Mouse (Mus musculus) megakaryocyte, adult 5-6 weeks (primary cell): ENCODE results near the gene Dkk2. TPM values are rescaled to one million over a fixed set of nuclear protein-coding genes. Genes with fewer than 3 reads are reported as not detected.

Experiments used
- ATAC-seq: 2 replicates; pipeline ENCODE4 v1.8.0; 2016; ENCODE audit warnings: mild to moderate bottlenecking, inconsistent platforms; ENCODE audit not compliant: poor library complexity, severe bottlenecking
- total RNA-seq, 2 experiments: library from RNA; stranded (forward) in 1 of 2; stranded (reverse) in 1 of 2; fragments of 153-499, 151-499 nt in 1 of 2; fragments of 221-1000, 200-1000 nt in 1 of 2; gene quantifications; 2 replicates each; pipeline versions ENCODE4 v1.2.3 to v1.2.4; 2015 to 2017

Gene Dkk2
- total RNA-seq, 2 experiments from 2014 or later, result not detected

DNA sequence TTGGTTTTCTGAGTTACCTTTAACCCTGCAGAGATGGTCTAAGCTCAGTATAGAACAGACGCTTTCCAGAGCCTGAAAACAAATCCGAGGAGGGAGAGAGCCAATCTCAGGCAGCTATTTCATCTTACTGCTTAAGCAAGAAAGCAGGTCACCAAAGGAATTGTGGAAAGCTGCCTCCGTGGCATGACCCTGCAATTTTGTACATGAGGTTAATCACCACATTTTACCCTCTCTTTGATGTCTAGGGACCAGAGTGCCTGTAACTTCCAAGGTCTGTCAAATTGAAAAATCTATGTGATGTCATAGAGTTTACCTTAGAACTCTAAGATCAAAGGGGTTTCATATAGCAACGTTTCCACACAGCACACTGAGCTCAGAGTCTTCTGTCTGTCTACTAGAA, 37.5 kb downstream of the Dkk2 start:
- ATAC-seq, result no peak

DNA sequence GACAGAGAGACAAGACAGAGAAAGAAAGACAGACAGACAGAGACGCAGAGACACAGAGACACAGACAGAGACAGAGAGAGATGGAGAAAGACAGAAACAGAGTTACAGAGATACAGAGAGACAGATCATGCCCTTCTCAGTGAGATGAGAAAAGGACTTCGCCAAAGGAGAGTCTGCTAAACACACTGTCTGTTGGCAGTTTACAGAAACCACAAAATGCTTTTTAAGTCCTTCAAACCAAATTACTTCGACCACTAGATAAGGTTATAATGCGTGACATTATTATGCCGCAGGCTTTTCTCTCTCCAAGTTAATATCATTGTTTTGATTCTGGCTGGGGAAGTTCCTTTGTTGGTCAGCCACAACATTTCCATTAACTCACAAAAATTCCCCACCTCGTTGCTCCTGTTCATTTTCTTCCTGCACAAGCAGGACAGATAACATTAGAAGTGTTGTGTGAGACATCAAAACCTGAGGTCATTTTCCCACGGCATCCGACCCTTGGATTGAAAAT, 40.2 kb downstream of the Dkk2 start:
- ATAC-seq, result no peak

DNA sequence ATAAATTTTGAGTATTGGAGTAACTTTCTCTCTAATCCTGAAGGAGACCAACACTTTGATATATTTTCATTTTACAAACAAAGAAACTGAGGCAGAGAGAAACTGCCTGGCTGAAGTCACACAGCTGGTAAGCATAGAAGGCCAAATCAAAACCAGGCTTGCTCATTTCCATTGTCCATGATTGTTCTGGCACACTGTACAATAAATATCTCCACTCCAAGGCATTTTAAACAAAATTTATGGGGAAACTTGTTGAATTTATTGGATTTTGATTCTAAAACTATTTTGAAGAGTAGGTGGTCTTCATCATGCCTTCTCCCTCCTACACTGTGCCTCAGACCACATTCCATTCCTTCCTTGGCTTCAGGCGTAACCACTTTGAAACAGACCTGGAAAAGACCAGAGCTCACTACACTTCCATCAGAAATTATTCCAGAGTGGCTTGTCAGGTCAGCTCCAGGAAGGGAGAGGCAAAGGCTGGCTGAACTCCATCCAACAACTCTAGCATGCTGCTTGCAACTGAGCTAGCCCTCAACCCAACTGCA, 44.7 kb downstream of the Dkk2 start:
- no peak for ATAC-seq

DNA sequence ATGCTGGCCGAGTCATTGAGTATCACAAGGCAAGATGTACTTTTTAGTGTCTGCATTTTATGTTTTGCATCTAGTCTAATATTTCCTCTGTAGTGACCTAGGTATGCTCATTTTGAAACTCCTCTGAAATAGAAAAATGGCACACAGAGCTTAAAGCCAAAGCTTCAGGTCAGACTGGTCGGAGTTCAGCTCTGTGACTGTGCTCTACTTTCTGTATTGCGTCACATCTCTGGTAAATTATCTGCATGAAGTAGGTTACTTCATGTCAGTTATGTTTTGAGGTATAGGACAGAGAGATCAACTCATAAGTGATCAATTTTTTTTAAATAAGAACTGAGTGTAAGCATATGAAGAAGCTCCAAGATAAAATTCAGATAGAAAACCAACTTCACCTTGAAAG, 45.7 kb downstream of the Dkk2 start:
- peak; percentile 52 for ATAC-seq

DNA sequence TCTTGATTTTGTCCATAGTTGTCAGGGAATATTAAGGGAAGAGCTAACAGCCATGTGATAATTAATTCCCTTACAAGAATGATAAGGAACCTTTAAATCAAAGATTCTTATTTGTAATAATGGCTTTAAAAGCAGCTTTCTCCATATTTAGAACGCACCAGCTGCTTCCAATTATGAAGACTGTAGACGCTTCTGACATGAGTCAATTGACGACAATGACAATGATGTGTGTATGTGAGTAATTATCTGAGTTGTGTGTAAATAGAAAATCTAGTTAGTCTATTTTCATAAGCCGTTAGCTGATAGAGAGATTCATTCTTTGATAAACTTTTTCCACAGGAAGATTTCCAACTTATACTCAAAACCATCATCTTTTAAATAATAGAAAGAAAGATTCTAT, 46.8 kb downstream of the Dkk2 start:
- no peak for ATAC-seq

DNA sequence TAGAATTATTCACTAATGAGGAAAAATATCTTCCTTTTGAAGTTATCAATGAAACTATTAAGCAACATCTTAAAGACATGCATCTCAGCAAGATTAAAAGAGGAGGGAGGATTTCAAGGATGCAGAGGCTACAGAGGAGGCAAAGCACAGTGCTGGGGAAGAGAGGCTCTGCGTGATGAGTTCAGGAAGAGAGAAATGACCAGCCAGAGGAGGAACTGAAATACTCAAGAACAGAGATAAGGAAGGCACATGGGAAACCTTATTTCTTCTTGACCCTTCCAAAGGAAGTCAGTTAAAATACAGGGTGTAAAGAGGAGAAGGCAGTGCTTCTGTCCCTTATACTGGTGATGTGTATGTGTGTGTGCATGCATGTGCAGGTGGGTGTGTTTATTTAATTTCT, 49.4 kb downstream of the Dkk2 start:
- peak; percentile 53 for ATAC-seq

DNA sequence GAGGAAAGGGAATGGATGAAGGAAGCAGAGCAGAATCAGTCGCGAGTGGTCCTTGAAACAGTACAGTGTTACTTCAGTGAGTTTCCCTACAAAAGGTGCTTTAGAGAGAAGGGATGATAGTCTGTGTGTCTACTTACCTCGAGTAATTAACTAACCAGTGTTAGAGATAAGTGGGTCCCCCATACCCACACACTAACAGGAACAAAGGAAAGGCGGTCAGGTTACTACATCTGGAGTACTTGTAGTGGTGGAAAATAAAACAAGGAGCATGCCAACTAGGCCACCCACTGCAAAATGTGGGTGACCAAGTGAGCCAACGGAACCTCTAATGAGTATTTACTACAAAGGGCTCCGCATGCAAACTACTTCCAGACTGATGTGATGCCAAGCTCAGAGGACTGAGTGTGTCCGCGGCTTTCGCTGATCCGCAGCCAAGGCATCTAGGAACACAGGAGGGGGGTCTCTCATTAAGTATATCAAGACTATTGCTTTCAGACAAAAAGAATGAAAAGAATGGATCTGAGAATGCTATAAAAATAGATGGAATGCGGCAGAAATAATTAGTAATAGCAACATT, 52.8 kb downstream of the Dkk2 start:
- no peak for ATAC-seq

DNA sequence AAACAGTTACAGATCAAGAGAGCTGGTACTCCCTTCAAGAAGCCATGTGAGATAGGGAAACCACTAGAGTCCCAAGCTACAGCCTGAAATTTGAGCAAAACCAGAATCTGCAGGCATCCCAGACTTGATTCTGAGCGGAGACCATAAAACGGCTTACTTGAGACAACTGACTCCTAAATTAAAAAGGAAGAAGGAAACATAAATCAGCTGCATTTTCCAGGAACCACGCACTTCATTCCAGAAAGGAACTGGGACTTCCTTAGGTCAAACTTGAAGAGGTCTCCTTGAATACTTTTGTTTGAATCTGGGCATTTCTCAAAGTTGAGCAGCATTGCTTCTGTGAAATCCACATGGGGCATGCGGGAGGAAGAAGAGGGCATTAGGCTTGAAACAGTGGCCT, 55.9 kb downstream of the Dkk2 start:
- no peak for ATAC-seq

DNA sequence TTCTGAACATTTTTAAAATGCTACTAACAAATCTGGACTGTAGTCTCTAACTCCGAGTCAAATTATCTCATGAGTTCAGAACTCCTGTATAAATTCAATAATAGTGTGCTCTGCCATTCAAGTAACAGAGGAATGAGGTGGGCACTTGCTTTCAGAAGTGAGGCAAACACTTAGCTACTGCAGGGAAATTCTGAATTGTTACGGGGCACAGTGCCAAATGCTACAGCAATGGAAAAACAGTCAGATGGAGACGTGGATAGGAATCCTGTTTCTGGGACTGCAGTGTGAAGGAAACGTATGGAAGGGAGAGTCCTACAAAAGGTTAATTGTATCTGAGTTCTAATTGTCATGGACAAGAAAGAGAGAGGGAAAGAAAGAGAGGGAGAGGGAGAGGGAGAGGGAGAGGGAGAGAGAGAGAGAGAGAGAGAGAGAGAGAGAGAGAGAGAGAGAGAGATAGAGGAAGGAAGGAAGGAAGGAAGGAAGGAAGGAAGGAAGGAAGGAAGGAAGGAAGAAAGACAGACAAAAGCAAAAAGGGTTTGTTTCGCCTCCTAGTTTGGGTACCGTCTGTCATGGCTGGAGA, 64.4 kb downstream of the Dkk2 start:
- no peak for ATAC-seq

DNA sequence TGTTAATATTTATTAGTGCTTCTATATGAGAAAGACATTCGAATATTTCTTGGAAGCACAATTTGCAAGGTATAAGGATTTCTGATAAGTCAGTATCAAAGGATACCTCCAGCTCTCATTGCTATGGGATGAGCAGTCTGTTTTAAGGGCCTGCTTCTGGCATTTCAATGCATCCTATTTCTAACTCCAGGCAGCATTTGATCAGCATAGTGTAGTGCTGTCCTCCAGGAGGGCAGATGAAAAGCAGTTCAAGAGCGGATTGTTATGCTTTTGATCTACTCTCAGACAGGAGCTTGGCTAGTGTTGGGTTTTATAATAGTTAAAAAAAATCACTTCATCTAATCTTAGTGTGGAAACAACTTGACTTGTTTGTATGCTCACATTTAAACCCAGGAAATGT, 73.7 kb downstream of the Dkk2 start:
- ATAC-seq, result no peak

DNA sequence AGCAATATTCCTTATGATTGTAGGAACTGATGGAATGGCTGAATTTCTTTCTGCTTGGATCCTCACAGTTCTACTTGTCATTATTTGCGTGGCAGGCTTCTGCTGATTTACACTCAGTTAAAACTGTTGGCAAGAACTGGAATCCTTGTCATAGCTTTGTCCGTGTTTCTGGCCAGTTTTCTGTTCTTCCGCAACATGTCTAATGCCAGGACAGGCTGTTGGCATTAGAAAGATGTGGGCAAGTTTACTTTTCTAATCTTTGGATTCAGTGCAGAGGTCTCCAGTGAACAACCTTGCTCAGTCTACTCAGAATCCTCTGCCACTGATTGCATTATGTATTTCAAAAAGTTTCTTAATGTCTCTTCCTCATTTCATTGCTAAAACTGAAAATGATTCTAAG, 83.8 kb downstream of the Dkk2 start:
- 0 out of 2 replicates have a peak, but pooled peaks have one; percentile 45 for ATAC-seq

DNA sequence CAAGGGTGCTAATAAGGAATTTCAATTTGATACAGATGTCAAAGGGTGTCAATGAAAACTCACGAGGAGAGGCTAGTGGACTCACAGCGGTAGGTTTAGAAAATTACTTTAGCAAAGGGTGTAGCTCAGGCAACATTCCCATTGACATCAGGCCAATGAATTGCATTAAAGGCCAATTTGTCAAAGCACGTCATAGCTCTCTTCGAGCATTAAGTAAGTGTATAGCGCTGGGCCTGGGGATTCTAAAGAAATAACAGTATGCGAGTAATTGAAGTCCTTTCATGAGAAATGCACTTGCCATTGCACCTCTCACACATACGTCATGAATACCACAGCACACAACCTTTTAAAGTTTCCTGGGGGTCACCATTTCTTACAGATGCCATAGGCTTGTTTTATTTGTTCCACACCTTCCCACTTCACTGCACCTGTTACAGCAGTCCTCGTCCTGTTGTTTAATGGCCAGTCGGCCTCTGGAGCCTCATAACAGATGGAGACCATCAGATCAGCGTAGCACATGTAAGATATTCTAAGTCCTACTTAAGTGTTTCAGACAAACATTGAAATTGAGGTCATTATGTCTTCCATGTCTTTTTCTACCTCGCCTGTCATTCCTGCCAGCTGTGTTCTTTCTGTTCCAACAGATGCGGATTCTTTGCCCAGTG, 101.9 kb downstream of the Dkk2 start:
- ATAC-seq, result no peak

DNA sequence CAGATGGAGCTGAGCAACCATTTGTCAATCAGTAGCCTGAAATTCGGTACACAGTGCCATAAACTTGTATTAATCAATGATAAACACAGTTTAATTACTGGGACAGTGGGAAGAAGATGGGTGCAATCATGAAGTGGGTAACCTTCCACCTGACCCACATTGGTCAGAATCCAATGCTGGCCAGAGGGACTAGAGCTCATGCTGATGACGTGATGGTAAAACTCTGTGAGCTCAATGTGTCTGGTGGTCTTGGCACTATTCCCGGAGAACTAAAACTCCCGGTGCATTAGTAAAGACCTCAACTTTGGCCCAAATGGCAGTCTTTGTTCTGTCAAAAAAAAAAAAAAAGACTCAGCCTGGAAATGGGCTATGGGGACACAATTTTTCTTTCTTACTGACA, 116.9 kb downstream of the Dkk2 start:
- no peak for ATAC-seq

DNA sequence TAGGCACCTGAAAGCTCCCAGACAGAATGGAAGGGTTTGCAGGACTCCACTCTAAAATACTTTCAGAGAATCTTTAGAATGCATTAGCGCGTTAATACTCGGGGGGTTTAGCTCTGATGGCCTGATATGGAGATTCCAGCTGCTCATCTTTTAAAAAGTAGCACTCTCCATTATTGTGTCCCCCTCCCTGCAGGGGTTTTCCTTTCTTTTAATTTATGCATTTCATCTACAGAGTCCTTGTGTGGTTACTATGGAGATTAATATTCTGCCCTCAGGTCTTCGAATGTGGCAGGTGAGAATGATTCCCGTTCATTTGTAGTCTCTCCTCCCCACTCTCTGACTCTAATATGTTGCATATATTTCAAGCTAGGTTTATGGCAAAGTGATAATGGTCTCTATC, 117.6 kb downstream of the Dkk2 start:
- no peak for ATAC-seq

DNA sequence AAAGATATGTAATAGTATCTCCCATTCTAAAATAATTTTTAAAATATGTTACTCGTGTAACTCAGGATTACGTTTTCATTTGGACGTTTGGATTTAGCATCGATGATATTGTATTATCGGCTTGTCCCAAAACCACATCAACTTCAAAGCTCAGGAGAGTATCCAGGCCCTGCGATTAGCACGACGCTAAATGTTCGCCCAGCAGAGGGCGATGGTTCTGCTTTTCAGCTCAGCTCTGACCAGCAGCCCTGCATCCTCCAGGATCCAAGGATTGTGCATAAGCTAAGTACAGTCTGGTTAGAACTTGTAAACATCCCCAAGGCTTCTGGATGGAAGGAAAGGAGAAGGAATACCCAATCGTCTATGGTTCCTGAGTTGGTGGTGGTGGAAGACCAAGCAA, 122.4 kb downstream of the Dkk2 start:
- ATAC-seq, result 0 out of 2 replicates have a peak, but pooled peaks have one; percentile 52

DNA sequence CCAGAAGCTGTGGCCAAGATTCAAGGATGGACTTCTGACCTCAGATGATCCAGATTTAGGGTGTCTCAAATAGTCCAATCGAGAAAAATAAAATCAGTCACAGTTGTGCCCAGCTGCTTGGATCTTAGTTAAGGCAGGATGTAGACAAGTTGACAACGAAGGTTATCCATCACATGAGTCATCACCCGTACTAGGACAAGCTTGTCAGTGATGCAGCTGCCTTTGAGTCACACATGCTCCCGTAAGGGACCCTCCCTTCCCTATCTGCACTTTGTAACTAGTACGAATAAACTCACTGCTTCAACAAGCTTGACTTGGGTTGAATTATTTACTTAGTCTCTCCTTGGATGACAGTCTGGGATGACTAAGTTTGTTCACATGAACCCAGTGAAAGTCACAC, 126.2 kb downstream of the Dkk2 start:
- no peak for ATAC-seq

DNA sequence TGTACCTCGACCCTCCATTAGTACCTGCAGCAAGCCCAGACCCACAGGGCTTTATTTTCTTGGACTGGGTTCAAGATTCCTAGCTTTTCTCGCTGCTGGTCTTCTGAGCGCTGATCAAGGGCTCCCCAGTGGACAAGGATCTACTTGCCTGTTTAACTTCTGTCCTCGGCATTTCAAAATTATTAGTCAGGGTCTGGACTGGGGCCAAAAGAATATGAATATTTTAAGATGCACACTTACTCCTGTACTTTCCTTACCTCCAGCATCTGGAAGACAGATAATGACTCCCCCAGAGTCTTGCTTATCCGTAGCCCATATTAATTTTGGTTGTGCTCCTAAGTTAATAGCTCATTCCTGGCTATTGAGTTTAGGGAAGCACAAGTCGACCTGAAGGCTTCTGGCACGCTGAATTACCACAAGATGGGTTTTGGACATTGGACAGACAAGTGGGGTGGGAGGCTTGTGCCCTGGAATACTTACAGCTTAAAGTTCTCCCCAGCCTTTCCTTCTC, 134.9 kb downstream of the Dkk2 start:
- ATAC-seq, result no peak

DNA sequence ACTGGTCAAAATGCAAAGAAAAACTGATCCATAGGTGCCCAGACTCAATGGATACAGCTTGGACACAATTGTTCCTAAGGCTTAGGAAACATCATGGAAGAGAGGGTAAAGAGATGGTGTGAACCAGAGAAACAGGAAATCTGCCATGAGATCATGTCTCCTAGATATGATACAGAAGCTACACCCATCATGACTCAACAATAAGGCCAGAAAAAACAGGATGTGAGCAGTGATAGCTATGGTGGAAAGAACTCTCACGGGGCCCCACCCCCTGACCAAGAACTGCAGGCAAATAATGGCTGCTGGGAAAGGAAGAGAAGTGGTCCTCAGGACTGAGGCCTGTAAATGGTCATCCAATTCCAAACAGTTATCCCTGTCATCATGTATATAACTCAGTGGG, 142.5 kb downstream of the Dkk2 start:
- ATAC-seq, result peak; percentile 96
